Mouse (Mus musculus) liver, embryonic 14.5 days (tissue): Measurements from ENCODE around the gene Calhm6. TPM values are rescaled to one million over a fixed set of nuclear protein-coding genes. Genes with fewer than 3 reads are reported as not detected.

Experiments used
- ATAC-seq: fragments of 200-750 bp; cut with Nextera tagmentation; 2 replicates; pipeline ENCODE4 v1.8.0; 2017; ENCODE audit warnings: moderate number of reproducible peaks, mild to moderate bottlenecking, moderate library complexity; ENCODE audit not compliant: insufficient read depth
- DNase-seq, 3 experiments: peaks; one replicate each; pipeline ENCODE4 v3.0.0-alpha.2; 2012 to 2013; ENCODE audit warnings: low read depth in 3 of 3, low spot score in 3 of 3
- H3K27ac ChIP-seq: fragments of 300-500 bp; sonication (generic); 2 replicates; pipeline ENCODE4 v1.5.1; 2014; ENCODE audit warnings: moderate library complexity, mild to moderate bottlenecking, control low read depth, inconsistent platforms
- H3K27me3 ChIP-seq: fragments of 300-500 bp; sonication (generic); 2 replicates; pipeline ENCODE4 v1.6.1; 2014; ENCODE audit warnings: mild to moderate bottlenecking, low read length, moderate library complexity; ENCODE audit not compliant: control insufficient read depth, insufficient read depth
- H3K36me3 ChIP-seq: fragments of 300-500 bp; sonication (generic); replicated peaks from 2 replicates; pipeline ENCODE4 v1.6.1; 2014; ENCODE audit warnings: low read depth; ENCODE audit not compliant: control insufficient read depth, insufficient read depth
- H3K4me1 ChIP-seq, 2 experiments: fragments of 200-500 bp in 1 of 2; fragments of 300-500 bp in 1 of 2; sonication (generic) in 1 of 2; replicated peaks; 2 replicates each; pipeline ENCODE4 v1.6.1; 2012 to 2014; ENCODE audit warnings: antibody characterized with exemption in 1 of 2, inconsistent platforms in 1 of 2, low read length in 1 of 2; ENCODE audit not compliant: control insufficient read depth in 2 of 2, insufficient read depth in 2 of 2
- H3K4me2 ChIP-seq: fragments of 300-500 bp; sonication (generic); 2 replicates; pipeline ENCODE4 v1.6.1; 2014; ENCODE audit warnings: low read depth, mild to moderate bottlenecking, control low read depth, moderate library complexity
- H3K4me3 ChIP-seq, 2 experiments: fragments of 200-500 bp in 1 of 2; fragments of 300-500 bp in 1 of 2; sonication (generic) in 1 of 2; 2 replicates each; pipeline ENCODE4 v1.5.1; 2012 to 2014; ENCODE audit warnings: low read depth in 2 of 2, low read length in 2 of 2, mild to moderate bottlenecking in 2 of 2, control low read depth in 1 of 2, inconsistent platforms in 1 of 2, moderate library complexity in 1 of 2; ENCODE audit not compliant: insufficient read depth in 1 of 2
- H3K9ac ChIP-seq: fragments of 300-500 bp; sonication (generic); replicated peaks from 2 replicates; pipeline ENCODE4 v1.6.1; 2014; ENCODE audit warnings: mild to moderate bottlenecking, control low read depth, moderate library complexity
- H3K9me3 ChIP-seq: fragments of 300-500 bp; sonication (generic); 2 replicates; pipeline ENCODE4 v1.6.1; 2016; ENCODE audit warnings: low read length, mixed read lengths; ENCODE audit not compliant: control insufficient read depth
- CTCF ChIP-seq: IDR thresholded peaks from 2 replicates; pipeline ENCODE4 v1.5.1; 2016; ENCODE audit warnings: antibody characterized with exemption, low read depth, control low read depth
- EP300 ChIP-seq: IDR thresholded peaks from 2 replicates; pipeline ENCODE4 v1.6.1; 2016; ENCODE audit warnings: antibody characterized with exemption, low read depth
- WGBS: fragments of 180-500 bp; shearing (Covaris S2); extraction: QIAGEN DNeasy Blood & Tissue Kit; methylation state at CpG from one replicate; pipeline ENCODE4 v1.1.7; 2014; ENCODE audit not compliant: insufficient replicate concordance; 5-methylcytosine and 5-hydroxymethylcytosine counted together
- polyA plus RNA-seq, 2 experiments: library from polyadenylated mRNA; depleted of rRNA in 1 of 2; stranded (reverse) in 1 of 2; unstranded in 1 of 2; fragments of >200 nt; fragmentation: Nextera tagmentation in 1 of 2; extraction: Ambion mirVana in 1 of 2; gene quantifications; 2 replicates each; pipeline versions ENCODE4 v1.2.1 to v1.2.3; 2012 to 2014

Gene Calhm6
- polyA plus RNA-seq, 2 experiments, result 0.81 to 1.3 TPM

- Histone ChIP-seq H3K9ac (no peak overlapping the region), H3K4me3 (no peak overlapping the region), H3K4me2 (no peak overlapping the region), H3K36me3 (no peaks in the 10 kb centered on the region), H3K9me3 (no peaks in the 10 kb centered on the region), H3K4me1 (peaks cover 0 to 3% of the 10 kb centered on the region in 2 experiments; a peak in 1 of 4 replicates), H3K27ac (no peak overlapping the region), H3K27me3 (no peaks in the 10 kb centered on the region)
- ATAC-seq, result no peak
- TF ChIP-seq EP300, result no peak
- no peak for TF ChIP-seq CTCF
- WGBS, result 51% methylated on average over 5 of the region's 5 CpGs
- DNase-seq, result no peak
Measured at GRCm38 (mm10) chr10:34091888-34092287, 35.9 kb downstream of the Calhm6 start.

GRCm38 (mm10) chr10:34090481-34090880, 37.3 kb downstream of the Calhm6 start:
- no peak for DNase-seq
- Histone ChIP-seq H3K27ac (no peak overlapping the region), H3K4me1 (no peaks in the 10 kb centered on the region), H3K4me2 (no peak overlapping the region), H3K9ac (no peak overlapping the region), H3K27me3 (no peaks in the 10 kb centered on the region), H3K9me3 (no peaks in the 10 kb centered on the region), H3K36me3 (no peaks in the 10 kb centered on the region), H3K4me3 (no peak overlapping the region)
- TF ChIP-seq EP300, result no peak
- no peak for TF ChIP-seq CTCF
- ATAC-seq, result no peak
- WGBS, result 71% methylated on average over 1 of the region's 1 CpGs

- 20% methylated on average over 3 of the region's 3 CpGs for WGBS
- no peaks in the 10 kb centered on the region for H3K9me3 ChIP-seq
- no peaks in the 10 kb centered on the region for H3K4me1 ChIP-seq
- DNase-seq (no peak), ATAC-seq (no peak)
- no peak overlapping the region for H3K9ac ChIP-seq
- H3K4me3 ChIP-seq, result no peak overlapping the region
- H3K4me2 ChIP-seq, result no peak overlapping the region
- no peaks in the 10 kb centered on the region for H3K27me3 ChIP-seq
- H3K27ac ChIP-seq, result no peak overlapping the region
- TF ChIP-seq CTCF, result no peak
- no peak for TF ChIP-seq EP300
- no peaks in the 10 kb centered on the region for H3K36me3 ChIP-seq
Measured at GRCm38 (mm10) chr10:34089517-34089916, 38.3 kb downstream of the Calhm6 start.

- Histone ChIP-seq H3K27ac (no peak overlapping the region), H3K27me3 (no peaks in the 10 kb centered on the region), H3K4me2 (no peak overlapping the region), H3K9ac (no peak overlapping the region), H3K4me1 (no peaks in the 10 kb centered on the region), H3K9me3 (no peaks in the 10 kb centered on the region), H3K4me3 (no peak overlapping the region), H3K36me3 (no peaks in the 10 kb centered on the region)
- no peak for ATAC-seq
- TF ChIP-seq CTCF, result no peak
- no peak for TF ChIP-seq EP300
- WGBS, result 59% methylated on average over 2 of the region's 2 CpGs
- DNase-seq, result no peak
Measured at GRCm38 (mm10) chr10:34088515-34088914, 39.3 kb downstream of the Calhm6 start.

GRCm38 (mm10) chr10:34086514-34086913, 41.3 kb downstream of the Calhm6 start:
- Histone ChIP-seq H3K9ac (no peak overlapping the region), H3K4me3 (no peak overlapping the region), H3K4me2 (no peak overlapping the region), H3K27me3 (no peaks in the 10 kb centered on the region), H3K9me3 (no peaks in the 10 kb centered on the region), H3K36me3 (no peaks in the 10 kb centered on the region), H3K27ac (no peak overlapping the region), H3K4me1 (no peaks in the 10 kb centered on the region)
- WGBS, result 81% methylated on average over 1 of the region's 1 CpGs
- TF ChIP-seq CTCF (no peak), EP300 (no peak)
- no peak for DNase-seq
- ATAC-seq, result no peak

Other genes starting within 250 kb of the Calhm6 start
- not detected in 2 replicates for gene Rsph4a, start 222.9 kb downstream of the Calhm6 start, polyA plus RNA-seq (2012; rRNA removed)
- not detected in 2 replicates for gene Rsph4a, start 222.9 kb downstream of the Calhm6 start, polyA plus RNA-seq (2014; fragmentation: Nextera tagmentation; extraction: Ambion mirVana)
- 3.0 and 3.9 TPM in 2 replicates for gene Zup1, start 176.7 kb downstream of the Calhm6 start, polyA plus RNA-seq (2012; rRNA removed)
- gene Zup1, start 176.7 kb downstream of the Calhm6 start, polyA plus RNA-seq (2014; fragmentation: Nextera tagmentation; extraction: Ambion mirVana), result 6.8 and 7.3 TPM in 2 replicates
- gene Rwdd1, start 108.4 kb downstream of the Calhm6 start, polyA plus RNA-seq (2012; rRNA removed), result 15.7 and 30.7 TPM in 2 replicates
- 47.6 and 49.6 TPM in 2 replicates for gene Rwdd1, start 108.4 kb downstream of the Calhm6 start, polyA plus RNA-seq (2014; fragmentation: Nextera tagmentation; extraction: Ambion mirVana)
- not detected in 2 replicates for gene Trappc3l, start 90.4 kb downstream of the Calhm6 start, polyA plus RNA-seq (2012; rRNA removed)
- gene Trappc3l, start 90.4 kb downstream of the Calhm6 start, polyA plus RNA-seq (2014; fragmentation: Nextera tagmentation; extraction: Ambion mirVana), result not detected in 2 replicates
- gene Calhm4, start 83.7 kb downstream of the Calhm6 start, polyA plus RNA-seq (2012; rRNA removed), result not detected in 2 replicates
- gene Calhm4, start 83.7 kb downstream of the Calhm6 start, polyA plus RNA-seq (2014; fragmentation: Nextera tagmentation; extraction: Ambion mirVana), result not detected in 2 replicates
- gene Calhm5, start 31.5 kb downstream of the Calhm6 start, polyA plus RNA-seq (2012; rRNA removed), result 0.01 and 0.02 TPM in 2 replicates
- 0.01 TPM in 1 of 2 replicates, not detected in the other for gene Calhm5, start 31.5 kb downstream of the Calhm6 start, polyA plus RNA-seq (2014; fragmentation: Nextera tagmentation; extraction: Ambion mirVana)
- 2.7 and 2.8 TPM in 2 replicates for gene Dse, start 79.7 kb upstream of the Calhm6 start, polyA plus RNA-seq (2012; rRNA removed)
- 5.7 and 6.1 TPM in 2 replicates for gene Dse, start 79.7 kb upstream of the Calhm6 start, polyA plus RNA-seq (2014; fragmentation: Nextera tagmentation; extraction: Ambion mirVana)
- gene Tspyl1, start 154.2 kb upstream of the Calhm6 start, polyA plus RNA-seq (2012; rRNA removed), result 8.4 and 11.2 TPM in 2 replicates
- 13.0 and 13.5 TPM in 2 replicates for gene Tspyl1, start 154.2 kb upstream of the Calhm6 start, polyA plus RNA-seq (2014; fragmentation: Nextera tagmentation; extraction: Ambion mirVana)
- gene Tspyl4, start 169.5 kb upstream of the Calhm6 start, polyA plus RNA-seq (2012; rRNA removed), result 0.29 and 0.42 TPM in 2 replicates
- gene Tspyl4, start 169.5 kb upstream of the Calhm6 start, polyA plus RNA-seq (2014; fragmentation: Nextera tagmentation; extraction: Ambion mirVana), result 0.19 and 0.48 TPM in 2 replicates